Mouse (Mus musculus): ENCODE results near the gene Eci2. TPM values are rescaled to one million over a fixed set of nuclear protein-coding genes. Genes with fewer than 3 reads are reported as not detected.

Gene Eci2
- 111 and 121 TPM in 2 replicates for polyA plus RNA-seq (2015; fragmentation: Nextera tagmentation; extraction: Ambion mirVana)

GRCm38 (mm10) chr13:35026879-35027278, at the start of gene Eci2:
Gene Eci2 (minus strand): TSS chr13:35027096.
- ATAC-seq, result no peak
- H3K4me2 ChIP-seq (ENCODE audit: low read length), result peak within 1 kb of the TSS; percentile 42

GRCm38 (mm10) chr13:35074862-35075261, 48.0 kb upstream of the Eci2 start:
- Histone ChIP-seq H3K27ac (ENCODE audit: low read depth, low read length) (no peak overlapping the region), H3K36me3 (ENCODE audit: control insufficient read depth, insufficient read depth, low read length) (no peaks in the 10 kb centered on the region), H3K4me3 (ENCODE audit: low read length) (no peak overlapping the region), H3K4me1 (ENCODE audit: control insufficient read depth, insufficient read depth, low read depth, low read length) (no peaks in the 10 kb centered on the region), H3K9me3 (ENCODE audit: control insufficient read depth, low read length) (no peaks in the 10 kb centered on the region), H3K27me3 (replicated peaks; ENCODE audit: control insufficient read depth, insufficient read depth, low read length) (no peaks in the 10 kb centered on the region), H3K4me2 (ENCODE audit: low read length) (no peak overlapping the region), H3K9ac (ENCODE audit: low read depth, low read length) (no peak overlapping the region)
- WGBS, result 64% methylated on average over 1 of the region's 1 CpGs
- no peak for ATAC-seq

More at GRCm38 (mm10) chr13:35026879-35027278, at the start of gene Eci2:
- H3K27me3 ChIP-seq (replicated peaks; ENCODE audit: control insufficient read depth, insufficient read depth, low read length), result no peaks in the 10 kb centered on the region
- peak within 1 kb of the TSS; percentile 19 for H3K4me3 ChIP-seq (ENCODE audit: low read length)
- no peaks in the 10 kb centered on the region for H3K9me3 ChIP-seq (ENCODE audit: control insufficient read depth, low read length)
- no peaks in the 10 kb centered on the region for H3K4me1 ChIP-seq (ENCODE audit: control insufficient read depth, insufficient read depth, low read depth, low read length)
- no peak within 1 kb of the TSS for H3K27ac ChIP-seq (ENCODE audit: low read depth, low read length)
- H3K9ac ChIP-seq (ENCODE audit: low read depth, low read length), result no peak within 1 kb of the TSS
- WGBS, result 3% methylated on average over 6 of the region's 6 CpGs
- H3K36me3 ChIP-seq (ENCODE audit: control insufficient read depth, insufficient read depth, low read length), result no peaks in the 10 kb centered on the region

GRCm38 (mm10) chr13:35070485-35071472, 43.9 kb upstream of the Eci2 start:
- Histone ChIP-seq H3K4me1 (ENCODE audit: control insufficient read depth, insufficient read depth, low read depth, low read length) (no peaks in the 10 kb centered on the region), H3K4me2 (ENCODE audit: low read length) (no peak overlapping the region), H3K27ac (ENCODE audit: low read depth, low read length) (no peak overlapping the region), H3K4me3 (ENCODE audit: low read length) (no peak overlapping the region), H3K9ac (ENCODE audit: low read depth, low read length) (no peak overlapping the region), H3K27me3 (replicated peaks; ENCODE audit: control insufficient read depth, insufficient read depth, low read length) (no peaks in the 10 kb centered on the region), H3K36me3 (ENCODE audit: control insufficient read depth, insufficient read depth, low read length) (no peaks in the 10 kb centered on the region), H3K9me3 (ENCODE audit: control insufficient read depth, low read length) (no peaks in the 10 kb centered on the region)
- WGBS, result 62% methylated on average over 9 of the region's 9 CpGs
- ATAC-seq, result peak; percentile 40; the same call in 1 of the 2 replicates

- no peak overlapping the region for H3K4me3 ChIP-seq (ENCODE audit: low read length)
- no peaks in the 10 kb centered on the region for H3K9me3 ChIP-seq (ENCODE audit: control insufficient read depth, low read length)
- no peaks in the 10 kb centered on the region for H3K27me3 ChIP-seq (replicated peaks; ENCODE audit: control insufficient read depth, insufficient read depth, low read length)
- no peak overlapping the region for H3K27ac ChIP-seq (ENCODE audit: low read depth, low read length)
- no peak overlapping the region for H3K9ac ChIP-seq (ENCODE audit: low read depth, low read length)
- no peak for ATAC-seq
- H3K4me1 ChIP-seq (ENCODE audit: control insufficient read depth, insufficient read depth, low read depth, low read length), result no peaks in the 10 kb centered on the region
- H3K4me2 ChIP-seq (ENCODE audit: low read length), result no peak overlapping the region
- WGBS, result 85% methylated on average over 2 of the region's 2 CpGs
- H3K36me3 ChIP-seq (ENCODE audit: control insufficient read depth, insufficient read depth, low read length), result no peaks in the 10 kb centered on the region
Observed at GRCm38 (mm10) chr13:35067084-35067483, 40.2 kb upstream of the Eci2 start.

- no peaks in the 10 kb centered on the region for H3K4me1 ChIP-seq (ENCODE audit: control insufficient read depth, insufficient read depth, low read depth, low read length)
- WGBS, result 67% methylated on average over 2 of the region's 2 CpGs
Observed at GRCm38 (mm10) chr13:35066033-35066432, 39.1 kb upstream of the Eci2 start.

GRCm38 (mm10) chr13:35064381-35064780, 37.5 kb upstream of the Eci2 start:
- Histone ChIP-seq H3K9me3 (ENCODE audit: control insufficient read depth, low read length) (no peaks in the 10 kb centered on the region), H3K4me2 (ENCODE audit: low read length) (no peak overlapping the region), H3K27me3 (replicated peaks; ENCODE audit: control insufficient read depth, insufficient read depth, low read length) (no peaks in the 10 kb centered on the region), H3K9ac (ENCODE audit: low read depth, low read length) (no peak overlapping the region), H3K4me3 (ENCODE audit: low read length) (no peak overlapping the region), H3K27ac (ENCODE audit: low read depth, low read length) (no peak overlapping the region), H3K36me3 (ENCODE audit: control insufficient read depth, insufficient read depth, low read length) (no peaks in the 10 kb centered on the region), H3K4me1 (ENCODE audit: control insufficient read depth, insufficient read depth, low read depth, low read length) (no peaks in the 10 kb centered on the region)
- no peak for ATAC-seq
- WGBS, result 65% methylated on average over 4 of the region's 4 CpGs

More at GRCm38 (mm10) chr13:35066033-35066432, 39.1 kb upstream of the Eci2 start:
- no peak overlapping the region for H3K4me2 ChIP-seq (ENCODE audit: low read length)
- H3K9me3 ChIP-seq (ENCODE audit: control insufficient read depth, low read length), result no peaks in the 10 kb centered on the region
- H3K4me3 ChIP-seq (ENCODE audit: low read length), result no peak overlapping the region
- no peak overlapping the region for H3K9ac ChIP-seq (ENCODE audit: low read depth, low read length)
- no peaks in the 10 kb centered on the region for H3K27me3 ChIP-seq (replicated peaks; ENCODE audit: control insufficient read depth, insufficient read depth, low read length)
- H3K36me3 ChIP-seq (ENCODE audit: control insufficient read depth, insufficient read depth, low read length), result no peaks in the 10 kb centered on the region
- no peak for ATAC-seq
- no peak overlapping the region for H3K27ac ChIP-seq (ENCODE audit: low read depth, low read length)

- Histone ChIP-seq H3K9ac (ENCODE audit: low read depth, low read length) (no peak overlapping the region), H3K4me3 (ENCODE audit: low read length) (no peak overlapping the region), H3K4me2 (ENCODE audit: low read length) (no peak overlapping the region), H3K9me3 (ENCODE audit: control insufficient read depth, low read length) (no peaks in the 10 kb centered on the region), H3K4me1 (ENCODE audit: control insufficient read depth, insufficient read depth, low read depth, low read length) (no peaks in the 10 kb centered on the region), H3K27ac (ENCODE audit: low read depth, low read length) (no peak overlapping the region), H3K36me3 (ENCODE audit: control insufficient read depth, insufficient read depth, low read length) (no peaks in the 10 kb centered on the region), H3K27me3 (replicated peaks; ENCODE audit: control insufficient read depth, insufficient read depth, low read length) (no peaks in the 10 kb centered on the region)
- no peak for ATAC-seq
- 15% methylated on average over 5 of the region's 5 CpGs for WGBS
Observed at GRCm38 (mm10) chr13:35058145-35058544, 31.2 kb upstream of the Eci2 start.

GRCm38 (mm10) chr13:35036486-35036885, 9.6 kb upstream of the Eci2 start:
- H3K27ac ChIP-seq (ENCODE audit: low read depth, low read length), result no peak overlapping the region
- no peak overlapping the region for H3K4me3 ChIP-seq (ENCODE audit: low read length)
- no peak for ATAC-seq
- no peaks in the 10 kb centered on the region for H3K36me3 ChIP-seq (ENCODE audit: control insufficient read depth, insufficient read depth, low read length)
- WGBS, result 57% methylated on average over 5 of the region's 5 CpGs
- no peaks in the 10 kb centered on the region for H3K9me3 ChIP-seq (ENCODE audit: control insufficient read depth, low read length)
- no peak overlapping the region for H3K9ac ChIP-seq (ENCODE audit: low read depth, low read length)
- H3K4me1 ChIP-seq (ENCODE audit: control insufficient read depth, insufficient read depth, low read depth, low read length), result no peaks in the 10 kb centered on the region
- H3K27me3 ChIP-seq (replicated peaks; ENCODE audit: control insufficient read depth, insufficient read depth, low read length), result no peaks in the 10 kb centered on the region
- no peak overlapping the region for H3K4me2 ChIP-seq (ENCODE audit: low read length)

- Histone ChIP-seq H3K9ac (ENCODE audit: low read depth, low read length) (no peak overlapping the region), H3K9me3 (ENCODE audit: control insufficient read depth, low read length) (no peaks in the 10 kb centered on the region), H3K27me3 (replicated peaks; ENCODE audit: control insufficient read depth, insufficient read depth, low read length) (no peaks in the 10 kb centered on the region), H3K4me2 (ENCODE audit: low read length) (no peak overlapping the region), H3K27ac (ENCODE audit: low read depth, low read length) (no peak overlapping the region), H3K36me3 (ENCODE audit: control insufficient read depth, insufficient read depth, low read length) (no peaks in the 10 kb centered on the region), H3K4me3 (ENCODE audit: low read length) (no peak overlapping the region), H3K4me1 (ENCODE audit: control insufficient read depth, insufficient read depth, low read depth, low read length) (no peaks in the 10 kb centered on the region)
- WGBS, result 77% methylated on average over 4 of the region's 4 CpGs
- no peak for ATAC-seq
Observed at GRCm38 (mm10) chr13:35035731-35036130, 8.8 kb upstream of the Eci2 start.
